Mouse (Mus musculus) lung, adult 2 months (tissue): ENCODE results near the gene Slc17a7.

ENCODE experiments used
- CTCF ChIP-seq: fragments of 200-500 bp; IDR thresholded peaks from 2 replicates; pipeline ENCODE4 v1.5.1; 2011; ENCODE audit warnings: mild to moderate bottlenecking, low read length, control low read depth; ENCODE audit not compliant: insufficient read depth
- POLR2A ChIP-seq: fragments of 200-500 bp; IDR thresholded peaks from 2 replicates; pipeline ENCODE4 v1.6.1; 2011; ENCODE audit warnings: low read depth, mild to moderate bottlenecking, control low read depth, low read length, borderline replicate concordance; ENCODE audit errors: extremely low read depth

- no peak for TF ChIP-seq CTCF
- no peak for TF ChIP-seq POLR2A
These were observed 52.9 kb downstream of the Slc17a7 start for GRCm38 (mm10) chr7:45216442-45217183.
